ENCODE assay signal across 8 mouse cellular contexts in the genomic region with DNA sequence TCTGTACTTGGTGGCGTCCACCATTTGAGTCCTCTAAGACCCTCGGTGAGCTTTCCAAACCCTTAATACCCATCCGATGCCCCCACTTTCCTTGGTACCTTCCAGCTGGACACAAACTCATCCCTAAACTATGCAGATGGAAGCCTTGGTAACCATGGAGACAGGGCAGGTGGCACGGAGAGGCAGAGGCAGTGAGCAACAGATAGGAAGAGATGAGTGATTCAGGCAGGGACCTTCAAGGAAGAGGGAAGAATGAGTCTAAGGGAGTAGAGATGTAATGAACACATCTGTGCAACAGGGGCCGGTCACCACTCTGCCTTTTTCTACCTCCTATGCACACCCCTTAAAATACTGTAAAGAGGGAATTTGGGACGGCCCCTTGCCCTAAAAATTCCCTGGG. TPM values are rescaled to one million over a fixed set of nuclear protein-coding genes. Genes with fewer than 3 reads are reported as not detected.
A peak's percentile ranks its signal among the peaks of the same experiment; 100 is the strongest.
DNase-seq lines count a peak whose midpoint lies in the region; ATAC-seq and TF ChIP-seq lines count a peak whose summit lies in the region.
"Had no signal": no experiment of that assay in that cellular context is flagged by ENCODE, and none has a peak within 500 bp of the region (broad histone marks: within the 10 kb centered on the region; RNA-seq: fewer than 3 reads in every experiment).

No protein-coding gene starts in this region.

- 20% methylated on average over 6 of the region's 6 CpGs for WGBS in embryonic facial prominence, embryonic 10.5 days
- WGBS in hindbrain, postnatal 0 days: 19% methylated on average over 6 of the region's 6 CpGs

- ATAC-seq in hindbrain, postnatal 0 days: no peak; the same call in 1 of the 2 replicates

- H3K27me3 ChIP-seq in embryonic facial prominence, embryonic 10.5 days (replicated peaks; ENCODE audit: low read depth, poor library complexity, severe bottlenecking): peaks cover 65% of the 10 kb centered on the region
- H3K27me3 ChIP-seq in hindbrain, postnatal 0 days (ENCODE audit: insufficient read depth, low read length): no peaks in the 10 kb centered on the region

- peak overlapping the region; percentile 69; the same call in 1 of the 2 replicates for H3K9ac ChIP-seq in hindbrain, postnatal 0 days (replicated peaks; ENCODE audit: low read length)
- H3K9ac ChIP-seq: liver, embryonic 14.5 days had no signal

- intact Hi-C loops in left cerebral cortex, postnatal 14 days (cut with DNase I): no loop called here
- intact Hi-C loops in left cerebral cortex, postnatal 10 days (cut with DNase I): no loop called here

- peak; percentile 54 to 81 for DNase-seq in left cerebral cortex, postnatal 14 days (ENCODE audit: low spot score in 2 of 2)
- DNase-seq in left cerebral cortex, postnatal 10 days (ENCODE audit: extremely low spot score in 1 of 2, low spot score in 2 of 2): no peak
- DNase-seq in embryonic facial prominence, embryonic 10.5 days (ENCODE audit: low spot score): no peak
- DNase-seq in hindbrain, postnatal 0 days (ENCODE audit: low spot score): peak; percentile 51
- DNase-seq in retina, postnatal 1 day: peak; percentile 76
- no peak for DNase-seq in thymus, postnatal 0 days (ENCODE audit: low spot score)
- DNase-seq in yolk sac, embryonic 10.5 days (ENCODE audit: low spot score): no peak

- H3K4me1 ChIP-seq in embryonic facial prominence, embryonic 10.5 days: peaks cover 67% of the 10 kb centered on the region
- peaks cover 27% of the 10 kb centered on the region for H3K4me1 ChIP-seq in hindbrain, postnatal 0 days (ENCODE audit: insufficient read depth, low read length)

- no peaks in the 10 kb centered on the region for H3K9me3 ChIP-seq in embryonic facial prominence, embryonic 10.5 days
- no peaks in the 10 kb centered on the region for H3K9me3 ChIP-seq in hindbrain, postnatal 0 days (ENCODE audit: low read length)

- peak overlapping the region; percentile 81 for H3K4me2 ChIP-seq in hindbrain, postnatal 0 days (ENCODE audit: low read depth, low read length)

- no peaks in the 10 kb centered on the region for H3K36me3 ChIP-seq in embryonic facial prominence, embryonic 10.5 days (replicated peaks)
- H3K36me3 ChIP-seq in hindbrain, postnatal 0 days (ENCODE audit: insufficient read depth, low read length): no peaks in the 10 kb centered on the region

- peak overlapping the region; percentile 59 for H3K4me3 ChIP-seq in embryonic facial prominence, embryonic 10.5 days
- H3K4me3 ChIP-seq in hindbrain, postnatal 0 days (ENCODE audit: low read length): peak overlapping the region; percentile 52

- no peak for TF ChIP-seq CTCF in hindbrain, postnatal 0 days (IDR thresholded peaks at IDR 0.05; ENCODE audit: low read depth)

- H3K27ac ChIP-seq in embryonic facial prominence, embryonic 10.5 days (replicated peaks): no peak overlapping the region
- H3K27ac ChIP-seq in hindbrain, postnatal 0 days: peak overlapping the region; percentile 77
- H3K27ac ChIP-seq: liver, embryonic 14.5 days had no signal

RNA-seq across cellular contexts. Expression of a gene that starts 0.8 kb away (rescaled TPM):
- 10 to 100 TPM; 69.9 to 72.6 TPM for total RNA-seq in left cerebral cortex, postnatal 14 days (2021)
- 10 to 100 TPM; 56.6 to 57.0 TPM for total RNA-seq in left cerebral cortex, postnatal 10 days (2021)
- polyA plus RNA-seq in embryonic facial prominence, embryonic 10.5 days (2016; fragmentation: Nextera tagmentation; extraction: Ambion mirVana): 0.66 and 0.99 TPM in 2 replicates
- 26.4 and 29.6 TPM in 2 replicates for total RNA-seq in hindbrain, postnatal 0 days (2014; rRNA removed)
- polyA plus RNA-seq in hindbrain, postnatal 0 days (2015; fragmentation: Nextera tagmentation; extraction: Ambion mirVana): 14.2 and 15.3 TPM in 2 replicates
- polyA plus RNA-seq in thymus, postnatal 0 days (2015; fragmentation: Nextera tagmentation; extraction: Ambion mirVana): 0.07 and 0.09 TPM in 2 replicates

RNA-seq across cellular contexts. Expression of a gene that starts 1.7 kb away (rescaled TPM):
- 10 to 100 TPM; 26.6 to 29.7 TPM for total RNA-seq in left cerebral cortex, postnatal 14 days (2021)
- 10 to 100 TPM; 26.3 to 29.3 TPM for total RNA-seq in left cerebral cortex, postnatal 10 days (2021)
- polyA plus RNA-seq in embryonic facial prominence, embryonic 10.5 days (2016; fragmentation: Nextera tagmentation; extraction: Ambion mirVana): 30.0 and 33.1 TPM in 2 replicates
- 10.7 and 11.2 TPM in 2 replicates for total RNA-seq in hindbrain, postnatal 0 days (2014; rRNA removed)
- 31.9 and 32.9 TPM in 2 replicates for polyA plus RNA-seq in hindbrain, postnatal 0 days (2015; fragmentation: Nextera tagmentation; extraction: Ambion mirVana)
- 25.8 and 28.8 TPM in 2 replicates for polyA plus RNA-seq in thymus, postnatal 0 days (2015; fragmentation: Nextera tagmentation; extraction: Ambion mirVana)

RNA-seq across cellular contexts. Expression of a gene that starts 5.3 kb away (rescaled TPM):
- 10 to 100 TPM; 22.1 to 24.8 TPM for total RNA-seq in left cerebral cortex, postnatal 14 days (2021)
- total RNA-seq in left cerebral cortex, postnatal 10 days (2021): 10 to 100 TPM; 26.5 to 27.1 TPM
- 5.2 and 5.6 TPM in 2 replicates for polyA plus RNA-seq in embryonic facial prominence, embryonic 10.5 days (2016; fragmentation: Nextera tagmentation; extraction: Ambion mirVana)
- total RNA-seq in hindbrain, postnatal 0 days (2014; rRNA removed): 45.0 and 48.4 TPM in 2 replicates
- polyA plus RNA-seq in hindbrain, postnatal 0 days (2015; fragmentation: Nextera tagmentation; extraction: Ambion mirVana): 3.9 and 5.2 TPM in 2 replicates
- 1.7 TPM in 2 replicates for polyA plus RNA-seq in thymus, postnatal 0 days (2015; fragmentation: Nextera tagmentation; extraction: Ambion mirVana)

RNA-seq across cellular contexts. Expression of a gene that starts 18.9 kb away (rescaled TPM):
- not detected for total RNA-seq in left cerebral cortex, postnatal 14 days (2021)
- not detected for total RNA-seq in left cerebral cortex, postnatal 10 days (2021)
- polyA plus RNA-seq in embryonic facial prominence, embryonic 10.5 days (2016; fragmentation: Nextera tagmentation; extraction: Ambion mirVana): 1.6 and 1.9 TPM in 2 replicates
- not detected in 2 replicates for total RNA-seq in hindbrain, postnatal 0 days (2014; rRNA removed)
- 0.48 and 0.96 TPM in 2 replicates for polyA plus RNA-seq in hindbrain, postnatal 0 days (2015; fragmentation: Nextera tagmentation; extraction: Ambion mirVana)
- polyA plus RNA-seq in thymus, postnatal 0 days (2015; fragmentation: Nextera tagmentation; extraction: Ambion mirVana): 0.42 and 0.46 TPM in 2 replicates
- polyA plus RNA-seq: liver, embryonic 14.5 days had no signal

RNA-seq across cellular contexts. Expression of a gene that starts 34.1 kb away (rescaled TPM):
- total RNA-seq in left cerebral cortex, postnatal 14 days (2021): 10 to 100 TPM; 40.1 to 41.5 TPM
- total RNA-seq in left cerebral cortex, postnatal 10 days (2021): 10 to 100 TPM; 48.0 to 54.2 TPM
- 242 and 244 TPM in 2 replicates for polyA plus RNA-seq in embryonic facial prominence, embryonic 10.5 days (2016; fragmentation: Nextera tagmentation; extraction: Ambion mirVana)
- 14.9 and 17.0 TPM in 2 replicates for total RNA-seq in hindbrain, postnatal 0 days (2014; rRNA removed)
- polyA plus RNA-seq in hindbrain, postnatal 0 days (2015; fragmentation: Nextera tagmentation; extraction: Ambion mirVana): 114 TPM in 2 replicates
- polyA plus RNA-seq in thymus, postnatal 0 days (2015; fragmentation: Nextera tagmentation; extraction: Ambion mirVana): 146 and 155 TPM in 2 replicates

Comparison
In these comparisons a context has a peak if more than half of its experiments do, and no peak if none do; other contexts are left out.
1. DNase-seq: peak in left cerebral cortex, postnatal 14 days (2 of 2), hindbrain, postnatal 0 days (single experiment) and retina, postnatal 1 day (single experiment); none in left cerebral cortex, postnatal 10 days (0 of 2), embryonic facial prominence, embryonic 10.5 days (single experiment), thymus, postnatal 0 days (single experiment) and yolk sac, embryonic 10.5 days (single experiment).